Mouse (Mus musculus) small intestine, adult 2 months (tissue): ENCODE measurements at regions not wholly inside any gene's neighbourhood (a gene's known extent, or its start where the extent isn't known, plus 50 kb on each side); places are given as distances from the start of the nearest gene placed in this dataset.

Experiments
- H3K27ac ChIP-seq: fragments of 200-500 bp; 2 replicates; pipeline ENCODE4 v1.5.1; 2012; ENCODE audit warnings: low read depth, low read length, control low read depth, inconsistent platforms; ENCODE audit not compliant: insufficient read depth
- H3K27me3 ChIP-seq: fragments of 200-500 bp; 2 replicates; pipeline ENCODE4 v1.6.1; 2012; ENCODE audit warnings: mild to moderate bottlenecking, moderate library complexity, low read length, inconsistent platforms; ENCODE audit not compliant: control insufficient read depth, insufficient read depth
- H3K36me3 ChIP-seq: fragments of 200-500 bp; 2 replicates; pipeline ENCODE4 v1.6.1; 2012; ENCODE audit warnings: mild to moderate bottlenecking, low read length, control low read depth, inconsistent platforms; ENCODE audit not compliant: control insufficient read depth, insufficient read depth
- H3K4me1 ChIP-seq: fragments of 200-500 bp; 2 replicates; pipeline ENCODE4 v1.6.1; 2012; ENCODE audit warnings: low read length, inconsistent platforms, mixed read lengths; ENCODE audit not compliant: control insufficient read depth, insufficient read depth, insufficient read length
- H3K4me3 ChIP-seq: fragments of 200-500 bp; 2 replicates; pipeline ENCODE4 v1.5.1; 2012; ENCODE audit warnings: low read depth, mild to moderate bottlenecking, control low read depth, inconsistent platforms, low read length, moderate library complexity
- CTCF ChIP-seq: fragments of 200-500 bp; IDR thresholded peaks from 2 replicates; pipeline ENCODE4 v1.5.1; 2012; ENCODE audit warnings: low read depth, mild to moderate bottlenecking, control low read depth, inconsistent platforms, low read length, moderate library complexity, mixed read lengths; ENCODE audit not compliant: insufficient replicate concordance, insufficient read length; ENCODE audit errors: extremely low read depth
- POLR2A ChIP-seq: fragments of 200-500 bp; IDR thresholded peaks from 2 replicates; pipeline ENCODE4 v1.6.1; 2012; ENCODE audit warnings: low read depth, mild to moderate bottlenecking, control low read depth, inconsistent platforms, low read length, moderate library complexity
- WGBS: fragments of 180-500 bp; shearing (Covaris S2); methylation state at CpG from one replicate; pipeline ENCODE4 v1.1.7; 2018; 5-methylcytosine and 5-hydroxymethylcytosine counted together

DNA sequence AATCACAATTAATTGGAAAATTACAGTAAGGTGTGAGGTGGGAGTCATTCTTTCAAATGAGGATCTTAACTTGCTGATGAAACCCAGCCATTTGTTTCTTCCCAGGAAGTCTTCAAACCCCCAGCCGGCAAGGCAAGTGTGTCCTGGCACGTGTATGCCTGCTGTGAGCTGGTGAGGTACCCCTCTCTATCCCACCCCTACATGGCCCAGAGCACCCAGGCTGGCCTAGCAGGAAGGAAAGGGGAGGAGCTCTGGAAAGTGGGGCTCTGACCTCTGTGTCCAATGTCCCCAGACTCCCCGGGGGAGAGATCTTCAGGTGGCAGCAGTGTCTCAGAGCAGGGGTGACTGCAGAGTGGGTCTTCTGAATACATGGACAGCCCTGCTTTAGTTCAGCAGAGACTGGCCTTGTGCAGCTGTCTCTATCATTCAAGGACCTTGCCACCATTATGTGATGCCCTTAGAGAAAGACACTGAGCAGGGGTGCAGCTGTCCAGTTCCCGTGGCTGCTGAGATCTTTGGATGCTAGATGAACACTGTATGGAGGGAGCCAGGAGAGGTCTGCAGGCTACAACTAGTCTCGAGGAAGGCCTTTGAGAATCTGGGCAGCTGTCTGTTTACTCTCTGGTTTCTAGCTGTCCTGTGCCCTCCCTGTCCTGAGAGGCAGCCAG, 306.8 kb upstream of the Mki67 start:
- no peaks in the 10 kb centered on the region for H3K36me3 ChIP-seq
- TF ChIP-seq CTCF (no peak), POLR2A (no peak)
- no peak overlapping the region for H3K4me3 ChIP-seq
- H3K4me1 ChIP-seq = no peaks in the 10 kb centered on the region
- WGBS = 65% methylated on average over 5 of the region's 5 CpGs
- no peak overlapping the region for H3K27ac ChIP-seq
- H3K27me3 ChIP-seq = no peaks in the 10 kb centered on the region

DNA sequence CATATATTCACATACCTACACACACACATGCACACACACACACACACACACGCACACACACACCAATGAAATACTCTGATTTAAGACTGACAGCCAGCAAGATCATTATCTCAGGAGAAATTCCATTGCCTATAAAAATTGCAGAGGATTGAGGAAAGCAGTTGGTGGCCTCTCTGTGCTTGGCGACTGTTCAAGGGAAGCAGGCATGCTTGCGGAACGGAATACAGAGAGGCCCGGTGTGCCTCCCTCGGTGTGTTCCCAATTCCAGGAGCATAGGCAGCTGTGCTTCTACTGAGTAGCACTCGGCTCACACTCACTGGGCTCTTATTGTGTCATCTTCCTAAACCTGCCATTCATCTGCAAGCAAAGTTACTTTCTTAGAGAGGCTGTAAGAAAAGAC, 310.3 kb upstream of the Mki67 start:
- no peak overlapping the region for H3K27ac ChIP-seq
- no peaks in the 10 kb centered on the region for H3K27me3 ChIP-seq
- no peaks in the 10 kb centered on the region for H3K4me1 ChIP-seq
- H3K4me3 ChIP-seq = no peak overlapping the region
- WGBS = 57% methylated on average over 7 of the region's 7 CpGs
- H3K36me3 ChIP-seq = no peaks in the 10 kb centered on the region
- TF ChIP-seq CTCF (no peak), POLR2A (no peak)

DNA sequence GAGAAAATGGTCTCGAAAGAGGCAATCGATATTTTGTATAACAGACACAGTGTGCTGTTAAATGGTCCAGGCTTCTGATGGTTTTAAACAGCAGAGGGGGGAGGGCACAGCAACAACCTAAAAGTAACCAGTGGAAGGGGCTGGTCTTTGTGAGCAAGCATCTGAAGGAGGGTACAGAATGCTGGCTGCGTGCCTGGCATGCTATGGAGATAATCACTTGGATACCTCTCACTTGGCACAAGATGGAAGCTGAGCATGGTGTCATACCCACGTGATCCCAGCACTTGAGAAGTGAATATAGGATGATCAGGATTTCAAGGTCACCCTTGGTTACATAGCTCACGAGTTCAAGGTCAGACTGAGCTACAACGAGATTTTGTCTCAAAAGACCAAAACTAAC, 315.9 kb upstream of the Mki67 start:
- H3K4me1 ChIP-seq = no peaks in the 10 kb centered on the region
- H3K27me3 ChIP-seq = no peaks in the 10 kb centered on the region
- TF ChIP-seq POLR2A (no peak), CTCF (no peak)
- H3K36me3 ChIP-seq = no peaks in the 10 kb centered on the region
- 79% methylated on average over 6 of the region's 6 CpGs for WGBS
- no peak overlapping the region for H3K4me3 ChIP-seq
- no peak overlapping the region for H3K27ac ChIP-seq

DNA sequence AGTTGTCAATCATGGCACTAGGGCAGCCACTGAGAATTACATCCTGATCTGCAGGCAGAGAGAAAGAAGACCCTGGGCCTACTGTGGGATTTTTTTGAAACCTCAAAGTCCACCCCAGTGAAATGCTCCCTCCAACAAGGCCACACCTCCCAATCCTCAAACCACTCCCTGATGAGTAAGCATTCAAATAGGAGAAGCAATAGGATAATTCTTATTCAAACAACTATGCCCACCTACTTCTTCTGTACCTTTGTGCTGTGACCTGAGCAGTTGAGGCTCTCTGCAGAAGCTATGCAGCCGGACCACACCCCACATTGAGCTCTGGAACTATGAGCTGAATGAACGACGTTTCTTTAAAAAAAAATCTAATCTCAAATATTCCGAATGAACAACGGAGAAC, 317.4 kb upstream of the Mki67 start:
- Histone ChIP-seq H3K27ac (no peak overlapping the region), H3K4me3 (no peak overlapping the region), H3K27me3 (no peaks in the 10 kb centered on the region), H3K4me1 (no peaks in the 10 kb centered on the region), H3K36me3 (no peaks in the 10 kb centered on the region)
- 53% methylated on average over 5 of the region's 5 CpGs for WGBS
- no peak for TF ChIP-seq CTCF
- TF ChIP-seq POLR2A = no peak

DNA sequence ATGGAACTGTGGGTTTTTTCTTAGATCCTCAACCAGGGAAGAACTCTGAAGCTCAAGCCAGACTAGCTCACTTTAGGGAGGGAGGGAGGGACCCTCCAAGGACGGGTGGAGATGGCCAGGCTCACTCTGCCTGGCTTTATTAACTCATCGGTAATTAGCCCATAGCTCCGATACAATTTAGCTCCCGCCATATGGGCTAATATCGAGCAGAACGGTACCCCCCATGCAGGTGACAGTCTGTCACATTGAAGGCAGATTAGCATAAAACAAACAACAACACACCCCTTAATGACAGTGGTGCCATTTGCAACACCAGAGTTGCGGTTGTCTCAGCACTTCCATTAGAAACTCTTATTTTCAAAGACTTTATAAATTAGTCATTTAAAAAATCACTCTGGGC, 319.6 kb upstream of the Mki67 start:
- H3K27me3 ChIP-seq = no peaks in the 10 kb centered on the region
- no peaks in the 10 kb centered on the region for H3K4me1 ChIP-seq
- no peak overlapping the region for H3K4me3 ChIP-seq
- H3K36me3 ChIP-seq = no peaks in the 10 kb centered on the region
- WGBS = 59% methylated on average over 7 of the region's 7 CpGs
- TF ChIP-seq POLR2A (no peak), CTCF (no peak)
- H3K27ac ChIP-seq = no peak overlapping the region

DNA sequence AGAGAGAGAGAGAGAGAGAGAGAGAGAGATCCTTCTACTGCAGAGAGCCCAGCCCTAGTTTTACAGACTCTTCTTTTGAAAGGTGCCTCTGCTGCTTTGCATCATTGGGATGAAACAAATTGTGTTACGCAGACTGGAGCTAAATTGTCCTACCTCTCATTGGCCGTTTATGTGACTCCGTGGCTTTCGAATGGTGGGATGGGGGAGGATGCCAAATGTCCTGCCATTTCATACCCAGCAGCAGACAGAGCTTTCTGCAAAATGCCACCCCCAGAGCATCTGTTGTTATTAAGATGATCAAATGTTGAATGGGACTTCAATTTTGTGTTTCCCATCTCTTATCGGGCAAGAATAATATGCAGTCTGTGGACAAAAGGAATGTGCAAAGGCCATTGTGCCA, 321.9 kb upstream of the Mki67 start:
- H3K36me3 ChIP-seq = no peaks in the 10 kb centered on the region
- no peak overlapping the region for H3K4me3 ChIP-seq
- 85% methylated on average over 5 of the region's 5 CpGs for WGBS
- no peak overlapping the region for H3K27ac ChIP-seq
- no peaks in the 10 kb centered on the region for H3K4me1 ChIP-seq
- TF ChIP-seq CTCF = no peak
- TF ChIP-seq POLR2A = no peak
- H3K27me3 ChIP-seq = no peaks in the 10 kb centered on the region

DNA sequence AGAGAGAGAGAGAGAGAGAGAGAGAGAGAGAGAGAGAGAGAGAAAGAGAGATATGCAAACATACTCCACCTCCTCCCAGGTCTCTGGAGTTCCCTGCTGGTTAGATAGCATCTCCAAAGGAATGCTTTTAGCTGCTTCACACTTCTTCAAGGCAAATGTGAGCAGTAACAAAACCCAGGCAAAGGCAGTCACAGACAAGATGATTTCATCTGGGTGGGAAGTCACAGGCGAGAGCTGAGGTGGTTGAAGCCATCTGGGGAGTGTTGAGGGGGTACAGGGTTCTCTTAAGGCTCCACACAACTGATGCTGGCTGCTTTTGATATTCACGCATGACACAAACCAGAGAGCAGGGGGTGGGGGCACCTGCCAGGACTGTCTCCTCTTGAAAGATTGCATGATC, 322.7 kb upstream of the Mki67 start:
- Histone ChIP-seq H3K27ac (no peak overlapping the region), H3K27me3 (no peaks in the 10 kb centered on the region), H3K4me1 (no peaks in the 10 kb centered on the region), H3K4me3 (no peak overlapping the region), H3K36me3 (no peaks in the 10 kb centered on the region)
- TF ChIP-seq CTCF (no peak), POLR2A (no peak)
- WGBS = 42% methylated on average over 2 of the region's 2 CpGs

DNA sequence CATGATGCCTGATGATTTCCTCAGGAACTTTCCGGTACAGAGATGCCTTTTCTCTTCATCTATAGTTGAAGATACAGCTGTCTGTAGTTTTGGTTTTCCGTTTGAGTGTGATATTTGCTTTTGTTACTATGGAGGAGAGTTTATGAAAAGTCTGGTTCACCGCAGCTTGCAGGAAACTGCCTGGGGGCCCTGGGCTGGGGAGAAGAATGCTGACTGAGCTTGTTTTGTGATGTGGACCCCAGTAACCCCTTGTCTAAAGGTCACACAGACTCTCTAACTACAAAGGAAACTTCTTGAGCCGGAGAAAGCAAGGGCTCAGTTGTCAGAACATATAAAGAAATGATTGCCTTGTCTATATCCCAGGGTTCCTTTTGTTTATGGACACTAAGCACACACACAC, 325.8 kb upstream of the Mki67 start:
- Histone ChIP-seq H3K27ac (no peak overlapping the region), H3K4me3 (no peak overlapping the region), H3K36me3 (no peaks in the 10 kb centered on the region), H3K27me3 (no peaks in the 10 kb centered on the region), H3K4me1 (no peaks in the 10 kb centered on the region)
- WGBS = 59% methylated on average over 4 of the region's 4 CpGs
- TF ChIP-seq POLR2A = no peak
- no peak for TF ChIP-seq CTCF
